Mouse (Mus musculus) large intestine, adult 2 months (tissue): Measurements from ENCODE around the gene Tppp3. TPM values are rescaled to one million over a fixed set of nuclear protein-coding genes. Genes with fewer than 3 reads are reported as not detected.

Source experiments
- DNase-seq: peaks from one replicate; pipeline ENCODE4 v3.0.0-alpha.2; 2012; ENCODE audit warnings: low read depth, low spot score
- WGBS: fragments of 180-500 bp; shearing (Covaris S2); methylation state at CpG from one replicate; pipeline ENCODE4 v1.1.7; 2018; 5-methylcytosine and 5-hydroxymethylcytosine counted together
- polyA plus RNA-seq: library from polyadenylated mRNA; depleted of rRNA; stranded (reverse); fragments of >200 nt; gene quantifications from 2 replicates; pipeline ENCODE4 v1.2.3, GENCODE M21; 2012

Tppp3 gene
- polyA plus RNA-seq, 1 experiment, result 101 TPM

- WGBS, result 60% methylated on average over 1 of the region's 1 CpGs
These were observed 18.0 kb upstream of the Tppp3 start for GRCm38 (mm10) chr8:105489281-105489680.

GRCm38 (mm10) chr8:105488082-105488481, 16.8 kb upstream of the Tppp3 start:
- WGBS, result 55% methylated on average over 3 of the region's 3 CpGs

More at GRCm38 (mm10) chr8:105489281-105489680, 18.0 kb upstream of the Tppp3 start:
- no peak for DNase-seq

GRCm38 (mm10) chr8:105484392-105484791, 13.1 kb upstream of the Tppp3 start:
- no peak for DNase-seq
- 69% methylated on average over 2 of the region's 2 CpGs for WGBS

More at GRCm38 (mm10) chr8:105488082-105488481, 16.8 kb upstream of the Tppp3 start:
- no peak for DNase-seq

- no peak for DNase-seq
- 73% methylated on average over 3 of the region's 3 CpGs for WGBS
These were observed 12.7 kb upstream of the Tppp3 start for GRCm38 (mm10) chr8:105484030-105484368.

- WGBS, result 63% methylated on average over 14 of the region's 14 CpGs
- no peak for DNase-seq
These were observed 12.1 kb upstream of the Tppp3 start for GRCm38 (mm10) chr8:105483212-105484029.

- WGBS, result 84% methylated on average over 8 of the region's 8 CpGs
- DNase-seq, result no peak
These were observed 10.8 kb upstream of the Tppp3 start for GRCm38 (mm10) chr8:105482123-105482522.

GRCm38 (mm10) chr8:105481453-105481852, 10.1 kb upstream of the Tppp3 start:
- 74% methylated on average over 6 of the region's 6 CpGs for WGBS

GRCm38 (mm10) chr8:105481013-105481412, 9.7 kb upstream of the Tppp3 start:
- no peak for DNase-seq
- 83% methylated on average over 2 of the region's 2 CpGs for WGBS

More at GRCm38 (mm10) chr8:105481453-105481852, 10.1 kb upstream of the Tppp3 start:
- DNase-seq, result no peak

GRCm38 (mm10) chr8:105477792-105478191, 6.5 kb upstream of the Tppp3 start:
- no peak for DNase-seq
- 78% methylated on average over 3 of the region's 3 CpGs for WGBS

- 56% methylated on average over 25 of the region's 25 CpGs for WGBS
- DNase-seq, result no peak
These were observed 5.5 kb upstream of the Tppp3 start for GRCm38 (mm10) chr8:105476628-105477413.

- DNase-seq, result no peak
- WGBS, result 98% methylated on average over 7 of the region's 7 CpGs
These were observed 4.8 kb upstream of the Tppp3 start for GRCm38 (mm10) chr8:105476161-105476560.

GRCm38 (mm10) chr8:105475742-105476141, 4.4 kb upstream of the Tppp3 start:
- DNase-seq, result no peak
- 91% methylated on average over 8 of the region's 8 CpGs for WGBS

GRCm38 (mm10) chr8:105475254-105475653, 3.9 kb upstream of the Tppp3 start:
- WGBS, result 79% methylated on average over 4 of the region's 4 CpGs
- DNase-seq, result no peak

GRCm38 (mm10) chr8:105474680-105475079, 3.4 kb upstream of the Tppp3 start:
- WGBS, result 6% methylated on average over 5 of the region's 5 CpGs
- DNase-seq, result no peak

- DNase-seq, result peak; percentile 85
- 18% methylated on average over 17 of the region's 17 CpGs for WGBS
These were observed 2.7 kb upstream of the Tppp3 start for GRCm38 (mm10) chr8:105473816-105474606.

- 89% methylated on average over 9 of the region's 9 CpGs for whole genome bisulfite sequencing
- DNase-seq, result no peak
These were observed 1.7 kb upstream of the Tppp3 start for GRCm38 (mm10) chr8:105472983-105473382.

- no peak for DNase-seq
- WGBS, result 87% methylated on average over 23 of the region's 23 CpGs
These were observed 1.1 kb upstream of the Tppp3 start for GRCm38 (mm10) chr8:105472414-105472932.

GRCm38 (mm10) chr8:105470681-105471313, 529 bp downstream of the Tppp3 start:
- WGBS, result 21% methylated on average over 11 of the region's 11 CpGs
- DNase-seq, result no peak

GRCm38 (mm10) chr8:105470262-105470661, 1.1 kb downstream of the Tppp3 start:
- 50% methylated on average over 5 of the region's 5 CpGs for WGBS
- no peak for DNase-seq
